Mouse (Mus musculus) right cerebral cortex, postnatal 14 days (tissue): ENCODE measurements around the gene Fzr1.

ENCODE experiments used
- DNase-seq: peaks from one replicate; pipeline ENCODE4 v3.0.0; 2022

Gene Fzr1

DNA sequence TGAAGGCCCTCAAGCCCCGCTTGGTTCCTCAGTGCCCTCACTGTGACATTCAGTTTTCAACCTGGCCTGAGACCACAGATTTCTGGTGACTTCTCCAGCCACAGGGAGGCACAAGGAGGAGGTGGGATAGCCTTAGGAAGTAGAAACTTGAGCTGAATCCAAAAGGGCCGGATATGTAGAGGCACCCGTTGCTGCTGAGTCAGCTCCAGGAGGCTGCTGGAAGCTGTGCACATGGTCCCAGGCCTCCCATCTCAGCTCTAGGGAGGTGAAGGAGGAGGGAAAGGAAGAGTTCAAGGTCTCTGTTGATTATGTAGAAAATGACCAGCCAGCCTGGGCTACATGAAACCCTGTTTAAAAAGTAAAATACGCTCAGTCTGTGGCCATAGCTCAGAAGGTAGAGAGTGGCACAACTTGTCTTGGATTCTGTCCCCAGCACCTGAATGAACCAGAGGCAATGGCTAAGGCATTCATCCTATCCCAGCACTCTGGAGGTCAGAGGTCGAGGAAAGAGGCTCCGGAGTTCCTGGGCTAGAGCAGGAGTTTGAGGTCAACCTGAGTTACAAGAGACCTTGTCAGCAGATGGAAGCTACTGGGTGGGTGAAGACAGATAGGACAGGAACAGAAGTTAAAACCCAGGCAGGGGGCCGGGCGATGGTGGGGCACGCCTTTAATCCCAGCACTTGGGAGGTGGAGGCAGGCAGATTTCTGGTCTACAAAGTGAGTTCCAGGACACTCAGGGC is 23.4 kb downstream of the Fzr1 start:
- DNase-seq: no peak

DNA sequence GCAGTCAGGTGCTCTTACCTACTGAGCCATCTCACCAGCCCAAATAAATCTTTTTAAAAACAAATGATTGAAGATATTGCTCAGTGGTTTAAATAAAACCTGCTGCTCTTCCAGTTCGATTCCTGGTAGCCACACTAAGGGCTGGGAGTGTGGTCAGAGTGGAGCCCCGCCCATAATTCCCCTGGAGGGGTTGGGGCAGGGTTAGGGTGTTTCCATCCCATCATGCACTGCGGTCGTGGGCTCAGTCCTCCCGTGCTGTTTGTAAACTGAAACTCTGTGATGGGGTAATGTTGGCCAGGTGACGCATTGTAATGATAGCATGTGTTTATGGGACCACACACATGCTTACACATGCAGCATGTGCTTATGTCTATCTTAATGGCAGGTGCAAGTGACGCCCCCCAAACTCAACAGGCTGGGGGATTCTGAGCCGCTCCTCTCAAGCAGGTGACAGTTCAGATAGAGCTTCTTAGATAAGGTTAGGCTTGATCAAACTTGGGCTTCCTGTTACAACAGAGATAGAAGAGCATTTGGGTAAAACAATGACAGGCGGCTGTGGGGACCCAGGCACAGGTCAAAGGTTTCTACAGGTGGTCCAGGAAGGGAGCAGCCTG is 26.5 kb downstream of the Fzr1 start:
- no peak for DNase-seq

DNA sequence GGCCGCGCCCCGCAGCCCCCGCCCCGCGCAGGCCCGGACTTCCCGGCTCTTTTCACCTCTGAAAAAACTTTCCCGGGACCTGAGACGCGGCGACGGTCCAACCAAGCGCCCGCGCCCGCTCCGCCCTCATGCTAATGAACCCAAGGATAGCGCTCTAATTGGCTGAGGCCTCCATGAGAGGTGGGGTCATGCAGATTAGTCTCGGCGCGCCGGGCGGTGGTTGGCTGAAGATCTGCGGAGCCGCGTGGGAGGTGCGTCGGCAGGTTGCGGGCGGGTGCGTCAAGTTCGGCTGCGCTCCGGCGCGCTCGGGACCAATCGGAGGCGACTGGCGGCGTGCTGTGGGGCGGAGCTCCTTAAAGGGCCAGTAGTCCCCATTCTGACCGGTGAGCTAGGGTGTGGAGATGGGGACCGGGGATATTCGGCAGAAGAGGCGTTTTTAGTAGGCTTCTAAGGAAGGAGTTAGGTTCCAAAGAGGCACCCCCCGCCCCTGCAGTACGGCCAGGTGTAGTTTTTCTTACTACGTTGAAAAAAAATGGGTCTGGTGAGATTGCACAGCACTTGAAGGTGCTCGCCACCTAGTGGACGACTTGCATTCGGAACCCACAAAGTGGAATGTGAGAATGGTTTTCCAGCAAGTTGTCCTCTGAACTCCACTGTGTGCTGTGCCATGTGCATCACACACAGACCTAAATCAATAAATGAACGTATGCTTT is 27.8 kb downstream of the Fzr1 start, which contains the start of gene Hmg20b:
Gene Hmg20b (minus strand): TSS at position 130 of the 713 bp plus-strand sequence.
- DNase-seq: peak; percentile 100

DNA sequence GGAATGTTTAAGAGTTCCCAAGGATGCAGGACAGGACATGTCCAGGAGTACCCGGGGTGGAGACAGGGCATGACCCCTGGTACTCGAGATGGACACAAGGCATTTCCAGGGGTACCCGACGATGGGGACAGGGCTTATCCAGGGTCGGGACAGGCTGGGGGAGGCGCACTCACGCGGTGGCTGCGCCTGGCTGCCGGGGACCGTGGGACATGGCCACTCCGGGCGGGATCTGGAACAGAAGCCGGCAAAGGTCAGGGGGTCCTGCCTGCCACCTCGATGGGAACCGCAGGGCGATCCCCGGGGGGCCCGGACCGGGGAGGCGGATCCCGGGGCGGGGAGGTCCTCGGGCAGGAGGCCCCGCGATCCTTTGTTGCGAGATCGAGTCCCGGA is 28.4 kb downstream of the Fzr1 start:
- no peak for DNase-seq

DNA sequence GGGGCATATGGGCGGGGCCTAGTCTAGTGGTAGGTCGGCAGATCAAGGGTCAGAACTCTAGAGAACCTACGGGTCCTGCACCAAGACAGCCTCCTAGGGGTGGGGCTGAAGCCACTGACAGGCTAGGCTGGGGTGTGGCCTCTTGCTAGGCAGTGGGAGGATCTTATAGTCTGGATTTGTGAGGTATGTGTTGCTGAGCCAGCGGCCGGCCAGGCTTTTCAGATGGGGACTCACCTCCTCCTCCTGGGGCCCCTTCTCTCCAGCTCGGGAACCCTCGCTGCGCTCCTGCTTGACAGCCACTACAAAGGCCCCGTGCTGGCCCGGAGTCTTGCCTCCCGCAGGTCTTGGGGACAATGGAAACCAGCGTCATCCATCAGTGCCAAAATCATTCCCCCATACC is 29.2 kb downstream of the Fzr1 start:
- no peak for DNase-seq

DNA sequence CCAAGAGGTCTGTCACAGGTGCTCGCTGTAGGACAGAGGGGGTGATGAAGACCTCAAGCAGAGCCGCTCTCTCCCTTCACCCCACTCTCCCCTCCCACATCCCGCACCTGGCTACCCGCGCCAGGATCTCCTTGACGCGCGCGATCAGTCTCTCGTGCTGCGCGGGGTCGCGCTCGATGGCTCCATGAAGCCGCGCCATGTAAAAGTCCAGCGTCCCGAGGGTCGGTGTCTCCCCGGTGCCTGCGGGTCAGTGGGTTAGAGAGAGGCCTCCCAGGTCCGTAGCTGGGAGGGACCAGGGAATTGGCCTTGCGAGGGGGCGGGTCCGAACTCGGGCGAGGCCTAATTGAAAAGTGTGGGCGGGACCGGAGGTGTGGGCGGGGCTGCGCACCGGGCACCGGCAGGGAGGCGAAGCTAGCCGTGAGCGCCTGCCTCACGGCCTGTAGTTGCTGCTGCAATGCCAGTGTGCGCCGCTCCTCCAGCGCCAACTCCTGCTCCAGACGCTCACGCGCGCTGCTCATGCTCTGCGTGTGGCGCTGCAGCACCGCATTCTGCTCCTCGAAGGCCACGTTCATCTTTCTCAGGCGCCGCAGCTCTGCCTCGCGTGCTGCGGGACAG is 31.8 kb downstream of the Fzr1 start:
- DNase-seq: peak; percentile 75

DNA sequence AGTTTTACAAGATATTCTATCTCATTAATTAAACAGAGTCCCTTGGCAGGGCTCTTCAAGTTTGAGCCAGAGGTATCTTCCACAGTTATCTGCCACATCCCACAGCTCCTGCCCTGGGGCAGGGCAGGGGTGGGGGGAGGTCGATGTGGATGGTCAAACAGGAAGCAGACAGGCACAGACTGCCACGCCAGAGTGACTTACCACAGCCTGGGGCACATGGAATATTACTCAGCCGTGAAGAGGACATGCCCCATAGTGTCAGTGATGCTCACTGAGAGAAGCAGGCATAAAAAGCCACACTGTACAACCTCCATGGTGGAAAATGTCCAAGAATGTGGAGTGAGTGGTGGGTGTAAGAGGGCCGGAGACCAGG is 33.2 kb downstream of the Fzr1 start:
- DNase-seq: no peak

DNA sequence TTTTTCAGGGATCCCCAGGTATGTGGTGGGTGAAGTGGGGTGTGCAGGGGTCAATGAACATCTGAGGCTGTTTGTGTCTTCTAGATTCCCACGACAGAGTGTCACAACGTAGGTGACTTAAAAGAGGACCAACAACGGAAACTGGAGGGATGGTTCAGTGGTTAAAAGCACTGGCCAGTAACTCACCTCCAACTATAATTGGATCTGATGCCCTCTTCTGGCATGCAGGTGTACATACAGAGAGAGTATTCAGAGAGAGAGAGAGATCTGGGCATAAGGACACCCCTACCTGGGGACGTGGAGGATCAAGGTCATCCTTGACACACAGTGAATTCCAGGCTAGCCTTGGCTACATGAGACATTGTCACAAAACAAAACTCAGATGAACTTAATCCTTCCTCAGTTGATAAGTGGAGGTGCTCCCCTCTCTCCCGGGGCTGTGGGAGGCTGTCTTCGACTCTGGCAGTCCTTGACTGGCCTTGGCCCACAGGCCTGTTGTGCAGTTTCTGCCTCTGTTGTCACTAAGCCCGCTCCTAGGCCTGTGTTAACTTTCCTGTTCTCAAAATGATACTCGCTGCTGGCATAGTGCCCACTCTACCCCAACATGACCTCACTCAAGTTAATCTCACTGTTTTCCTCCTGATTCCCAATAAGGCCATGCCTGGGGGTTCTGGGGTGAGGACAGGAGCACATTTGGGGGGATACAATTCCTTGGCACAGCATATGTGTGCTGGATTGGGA is 33.7 kb downstream of the Fzr1 start:
- DNase-seq: no peak

DNA sequence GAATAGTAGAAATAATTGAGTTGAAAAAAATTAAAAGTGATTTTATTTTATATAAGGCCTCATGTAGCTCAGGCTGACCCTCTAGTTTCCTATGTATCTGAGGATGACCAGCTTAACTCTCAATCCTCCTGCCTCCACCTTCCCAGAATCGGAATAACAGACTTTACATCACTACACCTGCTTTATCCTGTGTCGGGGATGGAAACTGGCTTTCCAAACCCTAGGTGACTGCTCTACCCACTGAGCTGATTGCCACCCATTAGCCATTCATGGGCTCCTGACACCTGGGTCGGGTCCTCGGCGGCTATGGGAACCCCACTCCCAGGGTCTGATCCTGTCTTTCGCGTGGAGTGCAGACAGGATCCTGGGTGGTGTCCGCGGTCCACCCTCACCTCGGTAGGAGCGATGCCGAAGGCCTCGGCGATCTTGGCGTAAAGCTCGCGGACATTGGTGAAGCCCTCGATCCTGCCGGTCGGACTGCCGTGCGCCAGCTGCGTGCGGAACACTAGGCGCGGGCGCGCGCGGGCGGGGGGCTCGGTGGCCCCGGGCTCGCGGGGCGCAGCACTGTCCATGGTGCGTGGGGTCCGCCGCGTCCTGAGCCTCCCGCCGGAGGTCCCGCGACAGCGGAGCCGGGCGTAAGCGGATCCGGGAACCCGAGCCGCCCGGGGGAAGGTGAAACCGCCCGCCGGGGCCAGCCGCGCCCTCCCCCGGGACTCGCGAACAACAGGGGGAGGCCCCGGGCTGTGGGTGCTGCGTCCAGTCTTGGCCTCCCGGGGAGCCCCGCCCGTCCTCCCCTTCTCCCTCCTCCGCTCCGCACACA is 35.4 kb downstream of the Fzr1 start, which contains the start of gene Gipc3:
Gene Gipc3 (minus strand): TSS at position 581 of the 820 bp plus-strand sequence.
- no peak for DNase-seq

DNA sequence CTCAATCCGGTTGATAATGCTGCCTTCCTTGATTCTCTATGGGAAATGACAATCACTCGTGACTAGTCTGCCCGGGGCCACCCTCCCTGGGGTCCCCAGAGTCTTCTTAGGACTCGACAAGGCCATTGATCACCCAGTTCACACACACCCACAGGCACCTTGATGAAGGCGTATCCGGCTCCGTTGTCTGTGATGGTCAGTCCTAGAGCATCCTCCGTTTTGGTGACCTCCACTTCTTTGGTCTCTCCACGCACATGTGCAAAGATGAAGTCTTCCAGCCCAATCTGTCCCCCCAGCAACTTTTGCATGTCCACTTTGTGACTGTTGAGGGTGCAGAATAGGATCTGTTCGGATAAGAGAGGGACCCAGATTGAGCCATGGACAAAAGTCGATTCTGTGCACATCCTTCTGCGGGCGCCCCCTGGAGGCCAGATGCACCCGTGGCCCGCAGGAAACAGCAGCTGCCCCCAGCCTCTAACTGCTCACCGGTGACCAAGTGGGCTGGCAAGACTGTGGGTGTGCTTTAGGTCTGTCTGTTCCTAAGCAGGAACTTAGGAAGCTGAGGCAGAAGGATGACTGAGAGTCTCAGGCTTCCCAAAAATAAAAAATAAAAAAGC is 36.9 kb downstream of the Fzr1 start:
- DNase-seq: peak; percentile 78

DNA sequence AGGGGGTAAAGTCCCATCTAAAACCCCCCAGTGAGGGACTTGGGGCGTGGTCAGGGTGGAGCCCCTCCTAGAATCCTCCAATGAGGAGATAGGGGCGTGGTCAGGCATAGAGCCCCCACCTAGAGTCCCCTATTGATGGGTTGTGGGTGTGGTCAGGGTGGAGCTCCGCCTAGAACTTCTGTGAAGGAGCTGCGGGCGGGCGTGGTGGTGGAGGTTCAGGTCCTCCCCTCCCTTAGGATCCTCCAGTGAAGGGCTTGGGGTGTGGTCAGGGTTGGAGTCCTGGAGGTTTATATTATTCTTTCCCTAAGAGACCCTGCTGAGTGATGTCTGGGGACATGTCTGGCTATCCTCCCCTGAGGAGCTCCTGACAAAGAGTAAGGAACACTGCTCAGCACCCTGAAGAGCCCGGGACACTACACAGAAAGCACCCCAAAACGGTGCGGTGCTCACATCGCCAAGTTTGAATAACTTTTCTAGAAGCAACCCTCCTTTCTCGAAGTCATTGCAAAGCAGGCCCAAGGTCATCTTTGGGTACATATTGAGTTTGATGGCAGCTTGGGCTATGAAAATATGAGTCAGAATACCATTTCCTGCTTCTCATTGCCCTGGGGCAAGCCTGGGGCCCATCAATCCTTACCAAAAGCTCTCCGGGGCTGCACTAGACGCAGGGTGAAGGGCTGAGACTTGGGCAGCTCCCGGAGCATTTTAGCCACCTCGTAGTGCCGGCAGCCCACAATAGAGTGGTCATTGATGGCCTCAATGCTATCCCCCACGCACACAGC is 37.6 kb downstream of the Fzr1 start:
- DNase-seq: no peak

DNA sequence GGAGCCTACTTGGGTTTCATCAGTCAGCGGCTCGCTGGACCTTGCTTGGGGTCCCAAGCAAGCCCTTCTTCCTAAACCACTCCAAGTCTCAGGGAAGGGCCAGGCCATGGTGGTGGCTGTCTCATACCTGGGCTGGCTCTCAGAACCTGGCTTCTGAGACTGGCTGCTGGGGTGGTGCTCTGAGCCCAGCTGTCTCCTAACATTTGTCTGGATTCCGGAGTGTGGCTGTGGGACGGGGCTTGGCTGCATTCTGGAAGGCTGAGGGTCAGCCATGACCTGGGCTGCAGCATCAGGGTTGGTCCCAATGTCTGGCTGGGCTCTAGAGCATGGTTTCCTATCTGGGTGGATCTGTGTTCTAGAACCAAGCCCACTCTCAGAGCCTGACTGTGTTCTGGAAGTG is 41.8 kb downstream of the Fzr1 start:
- DNase-seq: no peak

DNA sequence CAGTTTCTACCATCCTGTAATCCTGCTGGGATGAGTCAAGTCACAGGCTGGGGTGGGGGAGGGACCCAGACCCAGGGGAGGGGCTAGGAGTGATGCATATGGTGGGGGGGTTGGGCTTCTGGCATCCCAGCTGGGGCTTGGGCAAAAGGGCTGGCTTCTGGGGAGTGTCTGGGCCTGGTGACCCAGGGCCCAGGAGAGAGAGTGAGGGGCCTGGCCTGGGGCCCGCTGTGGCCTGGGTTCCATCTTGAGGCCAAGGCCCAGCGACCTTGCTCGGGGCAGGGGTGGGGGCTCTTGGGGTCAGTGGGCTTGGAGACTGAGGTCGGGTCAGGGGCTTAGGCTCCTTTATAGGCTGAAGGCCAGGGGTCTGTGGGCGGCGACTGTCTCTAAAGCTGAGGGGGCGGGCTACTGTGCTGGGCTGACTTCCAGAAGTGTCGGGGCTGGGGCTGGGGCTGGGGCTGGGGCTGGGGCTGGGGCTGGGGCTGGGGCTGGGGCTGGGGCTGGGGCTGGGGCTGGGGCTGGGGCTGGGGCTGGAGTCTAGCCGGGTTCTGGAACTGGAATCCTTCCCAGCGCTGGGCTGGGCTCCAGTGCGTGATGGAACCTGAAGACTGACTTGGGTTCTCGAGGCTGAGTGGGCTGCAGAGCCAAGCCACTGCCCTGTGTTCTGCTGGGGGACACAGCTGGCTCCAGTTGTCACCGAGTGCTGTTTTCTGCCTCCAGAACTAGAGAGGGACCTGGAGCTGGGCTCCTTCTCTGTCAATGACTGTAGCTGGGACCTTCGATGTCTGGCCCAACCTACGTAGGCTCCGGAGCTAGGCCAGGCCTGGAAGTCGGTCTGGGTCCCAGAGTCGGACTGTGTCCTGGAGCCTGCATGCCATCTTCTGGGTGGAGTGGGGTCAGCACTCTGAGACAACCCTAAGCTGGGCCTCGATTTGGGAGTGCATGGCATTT is 42.6 kb downstream of the Fzr1 start:
- DNase-seq: no peak

DNA sequence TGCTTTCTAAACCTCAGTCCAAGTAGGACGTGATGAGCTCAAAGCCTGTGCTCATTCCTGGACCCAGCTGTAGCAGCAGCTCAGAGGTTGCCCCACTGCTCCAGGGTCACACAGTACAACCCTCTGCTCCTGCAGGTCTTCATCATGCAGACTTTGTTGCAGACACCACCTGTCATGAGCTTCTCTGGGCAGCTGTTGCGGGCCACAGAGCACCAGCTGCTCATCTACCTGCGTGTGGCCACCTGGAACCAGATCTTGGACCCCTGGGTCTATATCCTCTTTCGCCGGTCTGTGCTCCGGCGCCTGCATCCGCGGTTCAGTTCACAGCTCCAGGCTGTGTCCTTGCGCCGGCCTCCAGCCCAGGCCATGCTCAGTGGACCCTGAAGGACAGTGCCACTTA is 44.0 kb downstream of the Fzr1 start:
- no peak for DNase-seq

DNA sequence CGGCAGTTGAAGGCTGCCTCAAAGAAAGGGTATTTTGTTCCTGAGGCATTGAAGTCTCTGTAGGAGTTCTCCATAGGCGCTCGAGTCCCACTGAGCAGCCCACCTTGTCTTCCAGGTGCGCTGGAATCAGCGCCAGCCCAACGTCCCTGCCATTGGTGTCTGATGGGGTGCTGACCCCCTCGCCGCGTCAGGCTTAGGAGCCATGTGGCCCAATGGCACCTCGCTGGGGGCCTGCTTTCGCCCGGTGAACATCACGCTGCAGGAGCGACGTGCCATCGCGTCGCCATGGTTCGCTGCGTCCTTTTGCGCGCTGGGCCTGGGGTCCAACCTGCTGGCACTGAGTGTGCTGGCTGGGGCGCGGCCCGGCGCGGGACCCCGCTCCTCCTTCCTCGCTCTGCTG is 46.0 kb downstream of the Fzr1 start:
- no peak for DNase-seq

DNA sequence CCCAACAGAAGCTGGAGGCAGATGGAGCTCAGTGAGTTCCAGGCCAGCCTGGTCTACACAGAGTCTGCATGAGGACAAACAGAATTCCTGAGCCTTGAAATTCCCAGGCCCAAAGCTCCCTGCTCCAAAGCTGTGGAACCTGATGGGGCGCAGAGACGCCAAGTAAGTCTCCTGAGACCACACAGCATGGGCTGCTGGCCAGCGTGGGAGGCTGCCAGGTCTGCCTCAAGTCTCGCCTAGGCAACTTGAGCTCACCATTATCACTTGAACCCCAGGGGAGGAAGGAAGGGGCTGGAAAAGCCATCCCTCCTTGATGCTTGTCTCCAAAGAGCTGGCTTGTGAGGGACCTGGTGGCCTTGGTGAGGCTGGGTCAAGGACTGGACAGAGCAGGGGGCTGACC is 48.3 kb downstream of the Fzr1 start:
- no peak for DNase-seq

DNA sequence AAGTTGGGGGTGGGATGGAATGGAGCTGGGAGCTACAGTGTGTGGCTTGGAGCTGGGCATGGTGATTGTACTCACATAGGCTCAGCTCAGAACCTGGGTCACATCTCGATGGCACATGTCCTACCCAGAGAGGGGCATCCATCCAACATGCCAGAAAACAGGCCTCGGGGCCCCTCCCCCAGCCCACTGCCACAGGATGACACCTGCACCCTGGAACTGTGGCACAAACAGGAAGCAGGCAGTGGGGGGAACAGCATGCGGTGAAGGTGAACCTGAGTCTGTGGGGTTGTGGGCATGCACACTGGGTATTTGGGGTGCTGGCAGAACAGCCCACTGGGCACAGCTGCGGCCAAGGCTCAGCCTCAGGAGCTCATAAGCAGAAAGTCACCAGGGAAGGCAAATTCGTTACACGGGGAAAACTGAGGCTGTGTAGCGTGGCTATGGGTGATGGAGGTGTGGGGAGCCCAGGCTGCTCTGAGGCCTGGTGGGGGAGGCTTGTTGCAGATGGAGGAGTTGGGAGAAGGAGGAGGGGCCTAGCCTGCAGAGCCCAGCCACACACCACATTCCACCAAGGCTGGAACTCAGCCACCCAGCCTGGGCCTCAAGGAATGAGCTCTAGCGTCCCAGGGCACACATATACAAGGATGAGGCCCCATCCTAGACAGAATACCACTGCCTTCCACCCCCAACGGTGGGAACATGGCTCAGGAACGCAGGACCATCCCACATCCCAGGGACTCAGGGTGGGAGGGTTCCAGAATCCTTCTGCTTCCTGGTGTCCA is 48.9 kb downstream of the Fzr1 start:
- DNase-seq: no peak

DNA sequence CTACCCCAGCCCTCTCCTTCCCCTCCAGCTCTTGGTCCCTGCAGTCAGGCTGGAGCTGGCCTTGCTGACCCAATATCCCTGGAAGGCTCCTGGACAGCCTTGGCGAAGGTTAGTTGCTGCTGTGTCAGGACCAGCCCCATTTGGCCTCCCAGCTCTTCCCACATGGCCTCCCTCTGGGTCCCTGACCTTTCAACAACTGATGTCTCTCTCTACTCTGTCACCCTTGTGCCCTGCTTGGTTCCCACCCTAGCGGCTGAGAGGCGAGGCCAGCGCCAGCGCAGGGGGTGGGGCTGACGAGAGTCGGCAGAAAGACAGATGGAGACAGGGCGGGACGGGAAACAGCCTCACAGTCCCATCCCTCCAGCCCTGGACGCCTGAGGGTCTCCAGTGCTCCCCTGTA is 49.9 kb downstream of the Fzr1 start, which contains the start of gene Tbxa2r:
Gene Tbxa2r (plus strand): TSS at position 346 of the 400 bp plus-strand sequence.
- no peak for DNase-seq

DNA sequence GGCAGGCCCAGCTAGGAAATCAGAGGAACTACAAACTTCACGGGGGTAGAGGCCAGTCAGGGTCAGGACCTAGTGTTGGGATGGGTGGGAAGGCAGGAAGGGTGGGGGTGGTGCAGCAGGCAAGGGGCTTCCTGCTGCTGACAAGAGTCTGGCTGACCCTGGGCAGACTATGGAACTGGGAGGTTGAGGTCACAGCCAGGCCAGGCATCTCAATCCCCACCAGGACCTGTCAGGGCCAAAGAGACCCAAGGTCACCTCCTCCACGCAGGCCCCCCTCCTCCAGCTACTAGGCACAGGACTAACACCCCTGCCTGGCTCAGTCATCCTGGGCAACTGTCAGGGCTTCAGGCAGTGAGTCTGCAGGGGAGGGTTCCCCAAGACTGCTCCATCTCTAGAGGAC is 50.4 kb downstream of the Fzr1 start:
- no peak for DNase-seq
